Mouse (Mus musculus) right cerebral cortex, postnatal 25 days (tissue): ENCODE results near the gene Orai1.
A peak's percentile ranks its signal among the peaks of the same experiment; 100 is the strongest.

ENCODE experiments used
- DNase-seq: peaks from one replicate; pipeline ENCODE4 v3.0.0; 2022

Gene Orai1

DNA sequence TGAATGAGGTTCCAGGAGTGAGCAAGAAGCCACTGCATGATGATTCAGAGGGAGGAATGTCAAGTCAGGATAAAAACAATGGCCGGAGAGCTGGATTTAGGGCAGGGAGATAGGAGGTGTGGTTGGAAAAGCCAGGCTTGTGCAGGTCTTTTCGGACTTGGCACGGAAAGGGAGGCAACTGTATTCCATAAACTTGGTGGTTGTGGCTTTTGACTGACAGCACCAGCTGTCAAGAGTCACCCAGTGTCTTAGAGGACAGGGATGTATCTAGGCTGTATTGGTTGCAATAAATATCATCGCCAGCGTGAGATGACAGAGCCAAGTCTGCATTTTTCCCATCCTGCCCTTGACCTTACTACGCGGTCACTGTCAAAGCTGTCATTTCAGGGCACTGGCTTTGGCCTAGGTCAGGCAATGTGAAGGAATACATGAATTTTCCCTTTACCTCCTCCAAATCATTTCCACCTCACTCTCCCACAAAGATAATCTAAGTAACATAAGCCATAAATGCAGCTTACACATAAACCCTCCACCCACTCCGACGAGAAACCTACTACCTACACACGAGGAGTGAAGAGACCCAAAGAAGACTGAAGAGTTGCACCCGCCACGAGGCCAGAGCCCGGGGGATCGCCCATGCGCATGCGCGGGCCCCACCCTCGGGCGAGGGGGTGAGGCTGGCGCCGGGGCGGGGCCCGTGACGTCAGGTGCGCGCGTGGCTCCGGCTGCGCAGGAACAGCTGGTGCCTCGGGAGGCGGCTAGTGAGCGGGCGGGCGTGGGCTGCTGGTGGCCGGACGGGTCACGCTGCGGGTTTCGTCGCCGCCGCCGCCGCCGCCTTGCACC, 60.9 kb downstream of the Orai1 start:
- DNase-seq, result peak; percentile 96

DNA sequence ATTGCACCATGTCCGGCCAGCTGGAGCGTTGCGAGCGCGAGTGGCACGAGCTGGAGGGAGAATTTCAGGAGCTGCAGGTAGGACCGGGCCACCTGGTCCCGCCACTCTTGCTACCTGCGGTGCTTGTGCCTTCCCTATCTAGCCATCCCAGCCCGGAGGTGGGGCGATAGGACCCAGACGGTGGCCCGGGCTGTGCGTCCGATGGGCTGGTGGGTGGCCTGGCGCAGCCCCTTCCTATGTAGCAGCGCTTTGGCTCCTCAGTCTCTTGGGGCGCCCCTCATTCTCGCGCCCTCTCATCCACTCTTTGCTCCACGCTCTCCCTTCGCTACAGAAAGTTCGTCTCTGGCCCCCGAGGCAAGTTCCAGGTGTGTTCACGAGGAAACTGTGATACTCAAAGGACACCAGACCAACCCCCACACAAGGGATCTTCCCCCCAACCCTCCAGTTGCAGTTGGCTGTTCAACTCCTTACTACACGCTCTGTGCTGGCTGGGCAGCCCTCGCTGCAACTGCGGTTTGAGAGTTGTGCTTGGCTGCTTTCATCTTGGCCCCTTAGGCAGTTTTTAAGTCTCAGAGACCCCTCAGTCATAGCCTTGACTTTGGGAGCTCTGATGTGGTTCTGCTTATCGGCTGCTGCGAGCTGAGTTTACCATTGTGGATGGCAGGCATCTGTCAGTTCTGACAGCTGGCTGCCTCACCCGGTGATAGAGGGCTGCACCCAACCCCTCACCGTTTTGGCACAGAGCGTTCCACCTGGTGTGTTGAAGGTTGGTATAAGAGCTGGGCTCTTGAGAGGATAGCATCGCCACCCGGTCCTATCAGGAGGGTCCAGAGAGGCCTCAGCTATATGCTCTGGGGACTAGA, 61.8 kb downstream of the Orai1 start:
- DNase-seq, result no peak

DNA sequence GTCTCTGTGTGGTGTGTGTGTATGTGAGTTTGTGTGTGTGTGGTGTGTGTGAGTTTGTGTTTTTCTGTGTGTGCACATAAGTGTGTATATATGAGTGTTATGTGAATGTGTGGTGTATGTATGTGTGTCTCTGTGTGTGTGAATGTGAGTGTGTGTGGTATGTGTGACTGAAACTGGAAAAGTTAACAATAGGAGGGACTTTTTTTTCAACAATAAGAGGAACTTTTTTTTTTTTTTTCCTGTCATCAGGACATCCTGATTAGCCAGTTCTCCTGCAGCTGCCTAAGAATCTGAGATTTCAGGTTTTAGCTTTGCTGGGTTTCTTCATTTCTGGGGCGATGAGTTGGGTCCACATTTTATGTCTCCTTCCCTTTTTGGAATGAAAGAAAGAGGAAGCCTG, 64.7 kb downstream of the Orai1 start:
- no peak for DNase-seq

DNA sequence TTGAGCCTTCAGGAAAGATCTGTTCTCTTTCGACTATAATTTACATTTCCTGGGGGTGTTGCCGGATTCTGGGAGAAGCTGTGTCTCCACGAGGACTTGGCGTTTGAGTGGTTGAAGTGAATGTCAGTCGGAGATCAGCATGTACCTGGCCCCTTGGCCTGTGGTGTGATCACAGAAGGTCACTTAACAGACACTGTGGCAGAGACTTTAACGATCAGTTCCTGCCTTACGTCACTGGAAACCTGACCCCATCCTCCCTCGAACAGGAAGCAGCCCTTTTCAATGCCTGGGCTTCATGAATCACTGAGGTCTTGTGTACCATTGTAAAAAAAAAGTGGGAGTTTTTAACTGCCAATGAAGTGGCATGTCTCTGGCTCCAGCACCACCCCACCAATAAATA, 65.2 kb downstream of the Orai1 start:
- DNase-seq, result no peak
